Mouse (Mus musculus) small intestine, adult 2 months (tissue): ENCODE measurements around the gene Panx3.

Source experiments
- CTCF ChIP-seq: fragments of 200-500 bp; IDR thresholded peaks from 2 replicates; pipeline ENCODE4 v1.5.1; 2012; ENCODE audit warnings: low read depth, mild to moderate bottlenecking, control low read depth, inconsistent platforms, low read length, moderate library complexity, mixed read lengths; ENCODE audit not compliant: insufficient replicate concordance, insufficient read length; ENCODE audit errors: extremely low read depth
- POLR2A ChIP-seq: fragments of 200-500 bp; IDR thresholded peaks from 2 replicates; pipeline ENCODE4 v1.6.1; 2012; ENCODE audit warnings: low read depth, mild to moderate bottlenecking, control low read depth, inconsistent platforms, low read length, moderate library complexity

GRCm38 (mm10) chr9:37614316-37614715, 54.7 kb downstream of the Panx3 start:
- TF ChIP-seq CTCF = no peak
- TF ChIP-seq POLR2A = no peak
